Mouse (Mus musculus) hindbrain, postnatal 0 days (tissue): ENCODE measurements around the gene Tmem178b. TPM values are rescaled to one million over a fixed set of nuclear protein-coding genes. Genes with fewer than 3 reads are reported as not detected.
A peak's percentile ranks its signal among the peaks of the same experiment; 100 is the strongest.

ENCODE experiments used
- ATAC-seq: fragments of 200-750 bp; cut with Nextera tagmentation; 2 replicates; pipeline ENCODE4 v1.8.0; 2017; ENCODE audit warnings: mild to moderate bottlenecking, moderate TSS enrichment, moderate library complexity
- DNase-seq: peaks from one replicate; pipeline ENCODE4 v3.0.0-alpha.2; 2015; ENCODE audit warnings: low spot score
- H3K27ac ChIP-seq: fragments of 300-500 bp; sonication (generic); 2 replicates; pipeline ENCODE4 v1.5.1; 2014; ENCODE audit warnings: mild to moderate bottlenecking
- H3K27me3 ChIP-seq: fragments of 300-500 bp; sonication (generic); 2 replicates; pipeline ENCODE4 v1.6.1; 2014; ENCODE audit warnings: low read length, mixed read lengths; ENCODE audit not compliant: insufficient read depth
- H3K36me3 ChIP-seq: fragments of 300-500 bp; sonication (generic); 2 replicates; pipeline ENCODE4 v1.6.1; 2014; ENCODE audit warnings: low read length, mixed read lengths; ENCODE audit not compliant: insufficient read depth
- H3K4me1 ChIP-seq: fragments of 300-500 bp; sonication (generic); 2 replicates; pipeline ENCODE4 v1.6.1; 2014; ENCODE audit warnings: antibody characterized with exemption, low read length, mixed read lengths; ENCODE audit not compliant: insufficient read depth
- H3K4me2 ChIP-seq: fragments of 300-500 bp; sonication (generic); 2 replicates; pipeline ENCODE4 v1.6.1; 2014; ENCODE audit warnings: low read depth, mild to moderate bottlenecking, low read length, moderate library complexity, mixed read lengths
- H3K4me3 ChIP-seq: fragments of 300-500 bp; sonication (generic); 2 replicates; pipeline ENCODE4 v1.5.1; 2014; ENCODE audit warnings: low read length
- H3K9ac ChIP-seq: fragments of 300-500 bp; sonication (generic); replicated peaks from 2 replicates; pipeline ENCODE4 v1.6.1; 2014; ENCODE audit warnings: mild to moderate bottlenecking, low read length, moderate library complexity, mixed read lengths
- H3K9me3 ChIP-seq: fragments of 300-500 bp; sonication (generic); 2 replicates; pipeline ENCODE4 v1.6.1; 2016; ENCODE audit warnings: low read length, mixed read lengths
- CTCF ChIP-seq: IDR thresholded peaks from 2 replicates; pipeline ENCODE4 v1.5.1; 2016; ENCODE audit warnings: antibody characterized with exemption, control low read depth, low read depth
- WGBS: fragments of 180-500 bp; shearing (Covaris S2); extraction: QIAGEN DNeasy Blood & Tissue Kit; methylation state at CpG from one replicate; pipeline ENCODE4 v1.1.7; 2014; 5-methylcytosine and 5-hydroxymethylcytosine counted together
- polyA plus RNA-seq: library from polyadenylated mRNA; unstranded; fragments of >200 nt; fragmentation: Nextera tagmentation; extraction: Ambion mirVana; gene quantifications from 2 replicates; pipeline ENCODE4 v1.2.1, GENCODE M21; 2015
- total RNA-seq: library from RNA; depleted of rRNA; stranded (reverse); fragments of >200 nt; gene quantifications from 2 replicates; pipeline ENCODE4 v1.2.3, GENCODE M21; 2014

The Tmem178b gene
- total and polyA plus RNA-seq, 2 experiments from 2014 or later: 31.4 to 146 TPM

DNA sequence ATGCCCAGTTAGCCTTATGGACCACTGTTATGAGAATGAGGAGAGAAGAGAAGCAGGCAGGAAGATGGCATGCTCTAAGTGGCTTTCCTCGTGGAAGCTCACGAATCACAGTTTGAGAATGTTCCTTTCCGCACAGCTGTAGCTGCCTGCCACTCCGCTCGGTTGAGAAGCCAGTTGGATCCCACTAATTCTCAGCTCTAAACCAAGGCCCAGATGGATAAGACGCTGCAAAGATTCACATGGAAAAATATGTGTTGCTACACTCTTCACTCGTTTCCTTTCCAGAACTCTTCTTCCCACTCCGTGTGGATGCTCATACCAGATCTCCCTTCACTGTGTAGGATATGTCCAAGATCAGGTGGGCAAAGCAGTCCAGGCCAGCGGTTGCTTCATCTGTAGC lies 356.9 kb downstream of the Tmem178b start:
- DNase-seq: no peak

DNA sequence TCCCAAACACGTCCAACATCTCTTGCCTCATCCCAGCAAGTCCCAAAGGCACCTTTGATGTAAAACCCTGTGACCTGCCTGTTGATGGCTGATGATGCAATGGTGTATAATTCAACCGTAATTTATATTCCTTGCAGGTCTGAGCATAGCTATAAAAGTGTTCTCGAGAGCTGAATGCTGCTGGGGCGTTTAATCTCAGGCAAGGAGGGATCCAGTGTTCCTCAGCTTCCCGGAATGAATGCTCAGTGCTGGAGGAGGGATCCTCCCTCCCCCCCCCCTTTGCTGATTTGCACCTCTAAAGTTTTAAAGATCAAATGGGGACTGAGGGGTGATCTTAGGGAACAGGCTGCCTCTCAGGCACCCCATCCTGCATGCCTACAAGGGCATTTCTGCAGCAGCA lies 361.0 kb downstream of the Tmem178b start:
- Histone ChIP-seq H3K4me2 (no peak overlapping the region), H3K9me3 (no peaks in the 10 kb centered on the region), H3K27ac (no peak overlapping the region), H3K4me3 (no peak overlapping the region), H3K4me1 (peaks cover 5% of the 10 kb centered on the region; the same call in 1 of the 2 replicates), H3K9ac (no peak overlapping the region; the same call in 1 of the 2 replicates), H3K36me3 (no peaks in the 10 kb centered on the region), H3K27me3 (no peaks in the 10 kb centered on the region)
- no peak for TF ChIP-seq CTCF
- WGBS: 35% methylated on average over 5 of the region's 5 CpGs
- DNase-seq (no peak), ATAC-seq (no peak; the same call in 1 of the 2 replicates)

More for the DNA sequence above, 356.9 kb downstream of the Tmem178b start:
- no peaks in the 10 kb centered on the region for H3K27me3 ChIP-seq
- no peak for ATAC-seq
- H3K4me1 ChIP-seq: peaks cover 5% of the 10 kb centered on the region; the same call in 1 of the 2 replicates
- H3K9ac ChIP-seq: no peak overlapping the region
- H3K9me3 ChIP-seq: no peaks in the 10 kb centered on the region
- no peak overlapping the region for H3K27ac ChIP-seq
- H3K4me2 ChIP-seq: no peak overlapping the region
- WGBS: 87% methylated on average over 9 of the region's 9 CpGs
- H3K36me3 ChIP-seq: no peaks in the 10 kb centered on the region
- no peak for TF ChIP-seq CTCF
- no peak overlapping the region for H3K4me3 ChIP-seq

DNA sequence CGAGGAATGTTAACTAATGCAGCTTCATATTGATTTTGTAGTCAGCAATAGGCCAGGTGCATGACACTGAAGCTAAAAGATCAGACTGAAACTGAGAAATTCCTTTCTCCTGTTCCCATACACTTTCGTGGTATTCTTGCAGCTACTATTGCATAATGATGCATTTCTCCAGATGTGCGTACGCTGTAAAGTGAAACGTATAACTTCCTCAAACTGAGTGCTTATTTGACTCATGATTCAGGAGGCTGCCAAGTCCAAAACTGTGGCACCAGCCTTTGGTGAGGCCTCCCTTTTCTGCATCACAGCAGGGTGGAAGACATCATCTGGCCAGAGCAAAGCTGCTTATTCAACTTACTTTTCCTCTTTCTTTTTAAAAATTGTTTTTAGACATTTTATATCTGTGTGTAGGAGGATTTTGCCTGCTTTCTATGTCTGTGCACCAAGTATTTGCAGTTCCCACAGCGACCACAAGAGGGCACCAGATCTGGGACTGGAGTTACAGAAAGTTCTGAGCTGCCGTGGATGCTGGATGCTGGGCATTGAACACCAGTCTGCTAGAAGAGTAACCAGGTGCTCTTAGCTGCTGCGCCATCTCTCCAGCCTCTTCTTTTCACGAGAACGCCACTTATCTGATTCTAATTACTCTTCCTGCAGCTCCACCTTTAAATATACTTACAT lies 362.9 kb downstream of the Tmem178b start:
- H3K9me3 ChIP-seq: no peaks in the 10 kb centered on the region
- H3K4me3 ChIP-seq: no peak overlapping the region
- H3K9ac ChIP-seq: no peak overlapping the region
- WGBS: 44% methylated on average over 10 of the region's 10 CpGs
- H3K27me3 ChIP-seq: no peaks in the 10 kb centered on the region
- no peak for ATAC-seq
- no peaks in the 10 kb centered on the region for H3K36me3 ChIP-seq
- peak; percentile 84 for DNase-seq
- no peak overlapping the region for H3K27ac ChIP-seq
- H3K4me2 ChIP-seq: no peak overlapping the region
- H3K4me1 ChIP-seq: 0 out of 2 replicates have a peak, but pooled peaks cover 5% of the 10 kb centered on the region
- TF ChIP-seq CTCF: peak; percentile 92

DNA sequence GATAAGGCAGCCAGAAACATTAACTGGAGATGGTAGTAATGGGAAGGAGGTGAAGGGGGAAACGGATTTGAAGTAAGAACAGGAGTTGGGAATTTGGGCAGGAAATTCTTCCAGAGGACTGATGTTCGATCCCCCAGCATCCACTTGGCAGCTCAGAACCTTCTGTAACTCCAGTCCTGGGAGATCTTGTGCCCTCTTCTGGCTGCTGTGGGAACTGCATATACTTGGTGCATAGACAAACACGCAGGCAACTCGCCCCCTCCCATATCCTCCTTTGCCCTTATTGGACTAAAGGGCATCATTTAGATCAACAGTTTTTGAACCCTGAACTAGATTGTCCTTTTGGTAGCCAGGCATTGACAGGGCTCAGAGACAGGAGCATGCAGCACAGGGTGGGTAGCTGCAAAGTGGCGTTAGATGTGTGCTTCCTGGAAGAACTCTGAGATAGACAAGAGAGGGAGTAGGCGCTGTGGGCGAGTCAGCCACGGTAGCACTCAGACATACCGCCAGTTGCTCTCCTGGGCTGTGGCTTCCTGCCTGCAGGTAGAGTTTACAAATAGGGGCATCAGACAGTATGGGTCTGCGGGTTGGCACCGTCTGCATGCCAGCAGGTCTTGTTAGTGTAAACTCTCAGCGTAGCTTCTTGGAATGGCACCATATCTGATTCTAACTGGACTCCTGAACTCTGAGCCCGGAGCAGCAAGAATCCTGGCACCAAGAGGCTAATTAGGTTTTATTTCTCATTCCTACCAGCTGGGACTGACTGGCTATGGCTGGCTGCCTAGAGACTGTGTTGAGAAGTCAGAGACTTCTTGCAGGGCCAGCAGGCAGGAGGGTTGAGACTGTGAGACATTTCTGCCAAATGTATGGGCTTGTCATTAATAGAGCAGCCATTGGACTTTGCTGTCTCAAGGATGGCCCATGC lies 364.0 kb downstream of the Tmem178b start:
- Histone ChIP-seq H3K4me1 (0 out of 2 replicates have a peak, but pooled peaks cover 5% of the 10 kb centered on the region), H3K4me3 (no peak overlapping the region), H3K9me3 (no peaks in the 10 kb centered on the region), H3K27me3 (no peaks in the 10 kb centered on the region), H3K9ac (no peak overlapping the region), H3K4me2 (no peak overlapping the region), H3K36me3 (no peaks in the 10 kb centered on the region), H3K27ac (no peak overlapping the region)
- 52% methylated on average over 13 of the region's 13 CpGs for WGBS
- TF ChIP-seq CTCF: peak; percentile 68
- ATAC-seq: peak; percentile 43; the same call in 1 of the 2 replicates
- DNase-seq: peak; percentile 54

DNA sequence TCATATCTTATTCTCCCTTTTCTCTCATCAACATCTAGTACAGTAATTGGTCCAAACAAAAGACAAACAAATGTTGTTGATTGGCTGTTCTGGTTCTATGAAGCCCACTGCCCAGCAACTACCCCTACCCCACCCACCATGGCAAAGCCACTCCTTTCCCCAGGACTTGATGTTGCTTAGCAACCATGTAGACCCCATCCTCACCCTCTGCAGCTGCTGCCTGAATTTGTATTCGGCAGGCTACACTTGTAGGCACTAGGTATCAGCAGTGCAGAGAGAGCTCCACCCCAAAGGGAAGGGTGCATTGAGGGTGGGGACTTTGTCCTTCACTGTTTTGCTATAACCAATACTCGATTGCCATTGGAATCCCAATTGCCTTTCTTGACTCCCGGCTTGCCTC lies 365.8 kb downstream of the Tmem178b start:
- Histone ChIP-seq H3K4me3 (no peak overlapping the region), H3K27me3 (no peaks in the 10 kb centered on the region), H3K36me3 (no peaks in the 10 kb centered on the region), H3K4me2 (no peak overlapping the region), H3K4me1 (0 out of 2 replicates have a peak, but pooled peaks cover 5% of the 10 kb centered on the region), H3K9ac (no peak overlapping the region), H3K27ac (no peak overlapping the region), H3K9me3 (no peaks in the 10 kb centered on the region)
- ATAC-seq (no peak), DNase-seq (no peak)
- 62% methylated on average over 3 of the region's 3 CpGs for WGBS
- no peak for TF ChIP-seq CTCF

DNA sequence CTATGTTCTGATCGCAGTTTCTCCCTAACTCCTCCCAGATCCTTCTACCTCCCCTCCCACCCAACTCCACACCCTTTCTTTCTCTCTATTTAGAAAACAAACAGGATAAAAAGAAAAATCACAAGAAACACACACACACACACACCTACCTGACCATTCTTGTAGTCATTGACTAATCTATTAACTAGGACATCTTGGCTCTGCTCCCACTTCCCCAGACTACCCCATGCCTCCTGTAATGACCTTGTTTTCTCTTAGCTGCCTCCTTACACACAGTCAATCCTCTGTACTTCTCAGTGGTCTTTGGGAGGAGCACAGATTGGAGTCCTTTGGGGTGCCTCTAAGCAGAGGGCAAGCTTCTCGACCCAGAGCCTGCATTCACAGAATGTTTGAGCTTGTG lies 367.6 kb downstream of the Tmem178b start:
- 70% methylated on average over 2 of the region's 2 CpGs for WGBS
- H3K36me3 ChIP-seq: no peaks in the 10 kb centered on the region

More for the DNA sequence above, 367.6 kb downstream of the Tmem178b start:
- Histone ChIP-seq H3K4me1 (no peaks in the 10 kb centered on the region), H3K9me3 (no peaks in the 10 kb centered on the region), H3K4me2 (no peak overlapping the region), H3K4me3 (no peak overlapping the region), H3K9ac (no peak overlapping the region), H3K27me3 (no peaks in the 10 kb centered on the region), H3K27ac (no peak overlapping the region)
- no peak for TF ChIP-seq CTCF
- DNase-seq (no peak), ATAC-seq (no peak)
